Mouse (Mus musculus) yolk sac, embryonic 10.5 days (tissue): ENCODE measurements around the gene Prl7a1.

Experiments
- DNase-seq: peaks from one replicate; pipeline ENCODE4 v3.0.0-alpha.2; 2017; ENCODE audit warnings: low spot score

Gene Prl7a1

DNA sequence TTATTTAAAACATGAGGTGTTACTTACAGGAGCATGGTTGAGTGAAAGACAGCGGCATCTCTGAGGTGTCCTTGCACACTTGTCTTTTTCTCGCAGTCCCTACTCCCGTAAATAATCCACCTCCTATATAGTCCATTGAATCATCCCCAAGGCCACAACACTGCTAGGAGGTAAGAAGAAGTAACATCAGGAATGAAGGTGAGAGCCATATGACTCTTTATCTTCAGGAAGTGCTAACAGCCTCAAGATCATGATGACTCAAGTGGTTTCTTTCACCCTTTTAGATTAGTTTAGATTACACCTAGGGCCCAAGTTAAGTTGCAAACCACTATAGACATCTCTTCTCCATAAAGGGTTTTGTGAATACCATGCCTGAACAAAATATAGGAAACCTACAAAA, at the start of gene Prl7a1:
Prl7a1 (minus strand) TSS at position 101 of the 400 bp plus-strand sequence.
- no peak for DNase-seq

DNA sequence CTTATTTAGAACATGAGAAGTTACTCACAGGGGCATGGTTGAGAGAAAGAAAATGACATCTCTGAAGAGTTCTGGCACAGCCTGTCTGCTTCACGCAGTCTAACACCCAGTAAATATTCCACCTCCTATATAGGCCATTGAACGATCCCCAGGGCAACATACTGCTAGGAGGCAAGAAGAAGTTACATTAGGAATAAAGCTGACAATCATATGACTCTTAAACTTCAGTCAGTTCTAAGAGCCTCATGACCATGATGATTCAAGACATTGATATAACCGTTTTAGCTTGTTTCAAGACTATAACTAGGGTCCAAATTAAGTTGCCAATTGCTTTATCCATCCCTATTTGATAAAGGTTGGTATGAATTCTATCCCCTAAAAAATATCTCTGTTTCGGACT, 25.6 kb upstream of the Prl7a1 start, which contains the start of gene Prl7a2:
Prl7a2 (minus strand) TSS at position 101 of the 400 bp plus-strand sequence.
- no peak for DNase-seq

- DNase-seq: no peak
These were observed 18.5 kb upstream of the Prl7a1 start for GRCm38 (mm10) chr13:27660747-27661146.

GRCm38 (mm10) chr13:27610482-27610881, 31.8 kb downstream of the Prl7a1 start, which contains the start of gene Prl7b1:
Prl7b1 (minus strand) TSS chr13:27610582.
- DNase-seq: no peak
